Mouse (Mus musculus): ENCODE measurements around the gene Tmem145. TPM values are rescaled to one million over a fixed set of nuclear protein-coding genes. Genes with fewer than 3 reads are reported as not detected.
"Not testable (repeated sequence)": the region's sequence is repeated elsewhere in the genome, so short reads cannot be mapped to it uniquely, and the experiment has no call there.

Gene Tmem145
- polyA plus RNA-seq, 1 experiment = 116 TPM

DNA sequence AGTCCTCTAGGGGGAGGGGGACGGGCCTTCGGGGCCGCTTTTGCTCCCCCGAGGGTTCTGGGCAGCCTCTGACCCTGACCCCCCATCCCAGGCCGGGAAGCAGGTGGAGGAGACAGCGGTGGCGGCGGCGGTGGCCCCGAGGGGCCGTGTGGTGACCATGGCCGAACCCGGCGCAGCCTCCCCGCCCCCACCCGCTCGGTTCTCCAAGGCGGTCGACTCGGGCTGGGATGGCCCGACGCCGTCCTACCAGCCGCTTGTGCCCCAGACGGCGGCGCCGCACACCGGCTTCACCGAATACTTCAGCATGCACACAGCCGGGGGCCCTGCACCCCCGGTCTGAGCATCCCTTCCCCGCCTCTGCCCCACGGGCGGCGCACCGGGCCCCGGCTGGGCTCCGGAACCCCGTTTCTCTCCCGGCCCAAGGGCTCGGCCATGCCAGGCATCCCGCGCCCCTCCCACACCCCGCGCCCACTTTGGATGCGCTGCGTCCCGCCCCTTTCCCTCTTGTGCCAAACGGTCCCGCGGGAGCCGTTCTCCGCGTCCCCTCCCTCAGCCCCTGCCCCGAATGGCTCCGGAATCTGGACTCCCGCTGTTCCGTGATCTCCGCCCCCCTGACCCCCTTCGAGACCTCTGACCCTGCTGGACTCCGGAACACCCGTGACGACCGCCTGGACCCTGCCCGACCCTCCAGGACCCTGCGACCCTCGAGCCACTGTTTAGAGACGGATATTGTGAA is 9.6 kb downstream of the Tmem145 start:
- Histone ChIP-seq H3K27ac (ENCODE audit: insufficient read depth, low read length) (no peak overlapping the region), H3K4me1 (ENCODE audit: control insufficient read depth, insufficient read depth, low read length) (peaks cover 1% of the 10 kb centered on the region; the same call in 1 of the 2 replicates), H3K4me3 (ENCODE audit: insufficient read depth, low read length) (no peak overlapping the region; the same call in 1 of the 2 replicates)
- TF ChIP-seq CTCF (IDR thresholded peaks at IDR 0.05; ENCODE audit: extremely low read depth, insufficient read depth, low read length) (no peak), POLR2A (IDR thresholded peaks at IDR 0.05; ENCODE audit: extremely low read depth, insufficient read depth, low read length) (no peak)

DNA sequence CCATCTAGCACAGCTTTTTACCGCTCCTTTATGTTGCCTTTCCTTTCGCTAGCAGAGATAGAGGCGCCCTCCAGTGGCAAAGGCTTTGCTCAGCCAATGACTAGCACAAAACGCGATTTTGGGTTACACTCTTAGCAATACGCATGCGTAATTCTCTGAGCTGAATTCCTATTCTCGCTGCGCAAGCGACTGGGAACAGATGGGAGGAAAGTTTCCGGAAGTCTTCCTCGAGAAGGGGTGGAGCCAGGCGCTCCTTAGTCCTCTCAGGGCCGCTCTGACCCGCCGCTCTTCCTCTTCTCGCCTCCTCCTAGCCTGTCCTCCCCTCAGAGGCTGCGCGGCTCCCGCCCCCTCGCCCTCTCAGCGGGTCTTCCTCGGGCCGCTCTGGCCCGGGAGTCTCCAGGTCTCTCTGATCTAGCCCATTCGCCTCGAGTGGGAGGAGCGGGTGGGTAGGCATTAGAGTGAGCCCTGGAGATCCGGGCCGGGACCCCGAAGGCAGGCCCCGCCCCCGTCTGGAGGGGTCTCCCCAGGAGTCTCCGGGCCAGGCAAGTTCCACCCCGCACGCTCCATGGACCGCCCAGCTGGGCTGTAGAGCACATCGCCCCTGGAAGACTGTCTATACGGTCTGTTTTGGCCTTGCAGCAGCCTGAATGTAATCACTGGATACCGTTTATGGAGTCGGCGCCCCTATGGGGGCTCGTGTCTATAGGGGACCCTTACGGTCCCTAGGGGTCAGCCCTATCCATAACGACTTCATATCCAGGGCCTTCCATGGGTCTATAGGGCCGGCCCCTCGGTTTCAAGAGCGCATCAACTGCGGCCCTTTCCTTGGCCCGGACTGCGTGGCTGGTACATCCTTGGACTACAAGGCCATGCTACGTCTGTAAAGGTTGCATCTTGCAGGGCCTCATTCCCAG is 10.9 kb downstream of the Tmem145 start, which contains the start of gene Megf8:
Gene Megf8, plus strand, starts transcription at position 633 of the 914 bp plus-strand sequence.
- Histone ChIP-seq H3K4me3 (ENCODE audit: insufficient read depth, low read length) (peak within 1 kb of the TSS; percentile 86), H3K4me1 (ENCODE audit: control insufficient read depth, insufficient read depth, low read length) (peaks cover 3% of the 10 kb centered on the region; the same call in 1 of the 2 replicates), H3K27ac (ENCODE audit: insufficient read depth, low read length) (0 out of 2 replicates have a peak within 1 kb of the TSS, but pooled peaks have one; percentile 11)
- peak; percentile 95 for TF ChIP-seq CTCF (IDR thresholded peaks at IDR 0.05; ENCODE audit: extremely low read depth, insufficient read depth, low read length)
- TF ChIP-seq POLR2A (IDR thresholded peaks at IDR 0.05; ENCODE audit: extremely low read depth, insufficient read depth, low read length) = peak; percentile 44; the same call in 1 of the 2 replicates

DNA sequence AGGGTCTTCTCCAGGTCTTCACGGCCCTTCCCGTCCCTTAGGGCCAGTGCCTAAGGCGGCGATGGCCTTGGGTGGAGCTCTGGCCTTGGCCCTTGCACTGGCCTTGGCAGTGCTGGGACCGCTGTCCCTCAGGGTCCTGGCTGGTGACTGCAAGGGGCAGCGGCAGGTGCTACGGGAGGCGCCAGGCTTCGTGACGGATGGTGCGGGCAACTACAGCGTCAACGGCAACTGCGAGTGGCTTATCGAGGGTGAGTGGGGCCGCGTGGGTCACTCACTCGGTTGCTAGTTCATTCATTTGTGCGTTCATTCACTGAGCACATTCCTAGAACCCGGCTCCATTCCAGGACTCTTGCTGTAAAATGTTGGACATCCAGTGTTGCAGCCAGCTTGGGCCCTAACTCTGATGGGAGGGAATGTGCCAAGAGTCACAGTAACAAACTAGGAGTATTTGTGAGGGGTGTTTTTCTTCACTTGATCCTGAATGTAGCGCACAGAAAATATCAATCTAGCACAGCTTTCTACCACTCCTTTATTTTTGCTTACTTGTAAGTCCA is 11.6 kb downstream of the Tmem145 start:
- peak overlapping the region; percentile 86 for H3K4me3 ChIP-seq (ENCODE audit: insufficient read depth, low read length)
- TF ChIP-seq POLR2A (IDR thresholded peaks at IDR 0.05; ENCODE audit: extremely low read depth, insufficient read depth, low read length) = no peak
- H3K27ac ChIP-seq (ENCODE audit: insufficient read depth, low read length) = 0 out of 2 replicates have a peak overlapping the region, but pooled peaks have one; percentile 11
- H3K4me1 ChIP-seq (ENCODE audit: control insufficient read depth, insufficient read depth, low read length) = peaks cover 3% of the 10 kb centered on the region; the same call in 1 of the 2 replicates

DNA sequence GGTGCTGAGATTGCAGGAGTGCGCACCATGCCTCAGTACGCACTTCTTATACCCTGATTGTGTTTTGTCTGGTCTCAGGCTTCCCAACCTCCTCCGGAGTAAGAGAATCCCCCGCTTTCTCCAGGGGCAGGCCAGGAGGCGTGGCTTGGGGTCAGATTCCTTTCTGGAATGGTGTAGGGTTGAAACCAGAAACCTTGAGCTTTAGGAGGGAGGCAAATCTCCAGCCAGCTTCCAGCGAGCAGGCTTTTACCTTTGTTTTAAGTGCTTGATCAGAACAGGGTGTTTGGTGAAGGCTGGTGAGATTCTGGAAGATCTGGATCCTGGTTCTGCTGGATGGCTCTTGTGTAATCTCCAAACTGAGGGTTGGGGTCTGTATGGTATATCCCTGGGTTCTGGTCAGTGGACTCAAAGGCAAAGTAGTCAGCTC is 16.2 kb downstream of the Tmem145 start:
- Histone ChIP-seq H3K4me1 (ENCODE audit: control insufficient read depth, insufficient read depth, low read length) (peaks cover 2% of the 10 kb centered on the region; the same call in 1 of the 2 replicates), H3K4me3 (ENCODE audit: insufficient read depth, low read length) (no peak overlapping the region), H3K27ac (ENCODE audit: insufficient read depth, low read length) (no peak overlapping the region)
- no peak for TF ChIP-seq CTCF (IDR thresholded peaks at IDR 0.05; ENCODE audit: extremely low read depth, insufficient read depth, low read length)
- no peak for TF ChIP-seq POLR2A (IDR thresholded peaks at IDR 0.05; ENCODE audit: extremely low read depth, insufficient read depth, low read length)

DNA sequence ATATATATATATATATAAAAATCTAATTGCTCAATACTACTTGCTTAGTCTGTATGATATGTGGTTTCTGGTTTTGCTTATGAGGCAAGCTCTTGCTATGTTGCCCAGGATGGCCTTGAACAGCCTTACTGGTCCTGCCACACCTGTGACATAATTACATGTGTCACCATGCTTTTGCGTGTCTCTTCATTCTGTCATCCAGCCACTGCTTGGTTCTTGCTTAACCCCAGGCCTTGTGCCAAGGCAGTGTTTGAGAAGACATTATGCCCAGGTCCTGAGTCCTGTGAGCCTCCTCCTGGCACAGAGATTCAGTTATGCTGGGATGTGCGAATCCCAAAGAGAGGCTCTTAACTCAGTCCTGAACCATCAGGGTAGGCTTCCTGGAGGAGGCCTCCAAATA is 17.3 kb downstream of the Tmem145 start:
- peaks cover 2% of the 10 kb centered on the region; the same call in 1 of the 2 replicates for H3K4me1 ChIP-seq (ENCODE audit: control insufficient read depth, insufficient read depth, low read length)
- TF ChIP-seq CTCF (IDR thresholded peaks at IDR 0.05; ENCODE audit: extremely low read depth, insufficient read depth, low read length) (no peak), POLR2A (IDR thresholded peaks at IDR 0.05; ENCODE audit: extremely low read depth, insufficient read depth, low read length) (no peak)
- H3K4me3 ChIP-seq (ENCODE audit: insufficient read depth, low read length) = no peak overlapping the region
- no peak overlapping the region for H3K27ac ChIP-seq (ENCODE audit: insufficient read depth, low read length)

DNA sequence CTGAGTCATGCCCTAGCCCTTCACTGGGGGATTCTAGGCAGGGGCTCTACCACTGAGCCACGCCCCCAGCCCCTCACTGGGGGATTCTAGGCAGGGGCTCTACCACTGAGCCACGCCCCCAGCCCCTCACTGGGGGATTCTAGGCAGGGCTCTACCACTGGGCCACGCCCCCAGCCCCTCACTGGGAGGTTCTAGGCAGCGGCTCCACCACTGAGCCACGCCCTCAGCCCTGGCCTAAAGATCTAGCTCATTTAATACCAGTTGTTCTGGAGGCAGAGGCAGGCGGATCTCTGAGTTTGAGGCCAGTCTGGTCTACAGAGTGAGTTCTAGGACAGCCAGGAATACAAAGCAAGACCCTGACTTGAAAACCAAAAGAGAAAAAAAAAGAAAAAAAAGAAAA is 19.5 kb downstream of the Tmem145 start:
- H3K27ac ChIP-seq (ENCODE audit: insufficient read depth, low read length); H3K4me3 ChIP-seq (ENCODE audit: insufficient read depth, low read length); H3K4me1 ChIP-seq (ENCODE audit: control insufficient read depth, insufficient read depth, low read length): not testable (repeated sequence)

DNA sequence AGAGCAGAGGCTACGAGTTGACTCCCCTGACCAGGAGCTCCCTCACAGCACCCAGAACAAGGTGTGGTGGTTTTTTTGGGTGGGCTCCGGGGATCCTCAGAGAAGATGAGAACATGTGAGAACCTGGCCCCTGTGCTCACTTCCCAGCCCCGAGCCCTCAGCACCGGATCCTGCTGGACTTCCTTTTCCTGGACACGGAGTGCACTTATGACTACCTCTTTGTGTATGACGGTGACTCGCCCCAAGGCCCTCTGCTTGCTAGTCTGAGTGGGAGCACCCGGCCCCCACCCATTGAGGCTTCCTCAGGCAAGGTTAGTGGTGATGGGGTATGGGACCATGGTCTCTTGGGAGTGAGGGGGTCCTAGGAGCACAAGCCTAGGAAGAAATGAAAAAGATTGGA is 20.3 kb downstream of the Tmem145 start:
- Histone ChIP-seq H3K27ac (ENCODE audit: insufficient read depth, low read length) (no peak overlapping the region), H3K4me3 (ENCODE audit: insufficient read depth, low read length) (no peak overlapping the region), H3K4me1 (ENCODE audit: control insufficient read depth, insufficient read depth, low read length) (peaks cover 2% of the 10 kb centered on the region; the same call in 1 of the 2 replicates)
- TF ChIP-seq POLR2A (IDR thresholded peaks at IDR 0.05; ENCODE audit: extremely low read depth, insufficient read depth, low read length) (no peak), CTCF (IDR thresholded peaks at IDR 0.05; ENCODE audit: extremely low read depth, insufficient read depth, low read length) (no peak)

DNA sequence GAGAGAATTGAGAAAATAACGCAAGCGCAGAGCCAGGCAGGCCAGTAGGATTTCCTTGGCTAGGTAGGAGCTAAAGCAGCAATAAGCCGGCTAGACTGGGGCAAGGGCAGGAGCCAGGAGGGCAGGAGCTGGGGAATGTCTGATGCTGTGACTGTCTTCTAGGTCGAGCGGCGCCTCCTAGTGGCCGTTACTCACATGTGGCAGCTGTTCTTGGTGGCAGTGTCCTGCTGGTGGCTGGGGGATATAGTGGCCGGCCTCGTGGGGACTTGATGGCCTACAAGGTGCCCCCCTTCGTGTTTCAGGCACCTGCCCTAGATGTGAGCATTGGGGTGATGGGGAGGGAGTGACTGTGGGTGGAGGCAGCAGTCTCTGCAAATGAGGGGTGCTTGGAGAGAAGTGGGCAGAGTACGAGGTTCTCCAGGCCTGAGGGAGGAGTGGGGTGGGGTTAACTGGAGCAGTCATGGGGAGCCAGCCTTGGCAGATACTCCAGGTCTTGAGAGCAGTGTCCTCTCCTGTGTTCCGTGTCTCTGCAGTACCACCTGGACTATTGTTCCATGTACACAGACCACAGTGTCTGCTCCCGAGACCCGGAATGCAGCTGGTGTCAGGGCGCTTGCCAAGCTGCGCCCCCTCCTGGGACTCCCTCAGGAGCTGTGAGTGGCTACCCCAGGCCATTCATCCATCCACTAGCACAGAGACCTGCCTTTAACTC is 27.8 kb downstream of the Tmem145 start:
- no peak overlapping the region for H3K4me3 ChIP-seq (ENCODE audit: insufficient read depth, low read length)
- H3K27ac ChIP-seq (ENCODE audit: insufficient read depth, low read length) = no peak overlapping the region
- peak; percentile 71 for TF ChIP-seq CTCF (IDR thresholded peaks at IDR 0.05; ENCODE audit: extremely low read depth, insufficient read depth, low read length)
- no peak for TF ChIP-seq POLR2A (IDR thresholded peaks at IDR 0.05; ENCODE audit: extremely low read depth, insufficient read depth, low read length)
- H3K4me1 ChIP-seq (ENCODE audit: control insufficient read depth, insufficient read depth, low read length) = no peaks in the 10 kb centered on the region

DNA sequence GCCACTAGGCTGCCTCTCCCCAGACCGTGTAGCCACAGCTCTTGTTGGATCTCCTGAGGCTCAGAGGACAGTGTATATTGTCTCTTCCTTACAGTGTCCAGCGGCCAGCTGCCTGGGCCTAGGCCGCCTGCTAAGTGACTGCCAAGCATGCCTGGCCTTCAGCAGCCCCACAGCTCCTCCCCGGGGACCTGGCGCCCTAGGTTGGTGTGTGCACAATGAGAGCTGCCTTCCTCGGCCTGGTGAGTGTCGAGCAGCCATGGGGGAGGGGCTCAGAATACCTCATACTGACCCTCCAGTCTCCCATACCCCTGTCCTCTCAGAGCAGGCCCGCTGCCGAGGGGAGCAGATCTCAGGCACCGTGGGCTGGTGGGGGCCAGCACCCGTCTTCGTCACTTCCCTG is 28.6 kb downstream of the Tmem145 start:
- TF ChIP-seq POLR2A (IDR thresholded peaks at IDR 0.05; ENCODE audit: extremely low read depth, insufficient read depth, low read length) (no peak), CTCF (IDR thresholded peaks at IDR 0.05; ENCODE audit: extremely low read depth, insufficient read depth, low read length) (no peak)
- Histone ChIP-seq H3K4me1 (ENCODE audit: control insufficient read depth, insufficient read depth, low read length) (no peaks in the 10 kb centered on the region), H3K27ac (ENCODE audit: insufficient read depth, low read length) (no peak overlapping the region), H3K4me3 (ENCODE audit: insufficient read depth, low read length) (no peak overlapping the region)
